Mouse (Mus musculus): ENCODE results near the gene Col13a1. TPM values are rescaled to one million over a fixed set of nuclear protein-coding genes. Genes with fewer than 3 reads are reported as not detected.

Gene Col13a1
- total RNA-seq, 1 experiment from 2014 or later = not detected

- no peak for ATAC-seq (ENCODE audit: extremely low read depth, insufficient number of reproducible peaks, low FRiP score, poor library complexity, severe bottlenecking)
Observed at GRCm38 (mm10) chr10:61976987-61977386, 1.9 kb downstream of the Col13a1 start.

GRCm38 (mm10) chr10:61974581-61974980 is 4.3 kb downstream of the Col13a1 start:
- ATAC-seq (ENCODE audit: extremely low read depth, insufficient number of reproducible peaks, low FRiP score, poor library complexity, severe bottlenecking) = no peak

GRCm38 (mm10) chr10:61972041-61972440 is 6.9 kb downstream of the Col13a1 start:
- ATAC-seq (ENCODE audit: extremely low read depth, insufficient number of reproducible peaks, low FRiP score, poor library complexity, severe bottlenecking) = no peak

GRCm38 (mm10) chr10:61968003-61968553 is 10.8 kb downstream of the Col13a1 start:
- ATAC-seq (ENCODE audit: extremely low read depth, insufficient number of reproducible peaks, low FRiP score, poor library complexity, severe bottlenecking) = no peak

GRCm38 (mm10) chr10:61967207-61967606 is 11.7 kb downstream of the Col13a1 start:
- ATAC-seq (ENCODE audit: extremely low read depth, insufficient number of reproducible peaks, low FRiP score, poor library complexity, severe bottlenecking) = no peak

- ATAC-seq (ENCODE audit: extremely low read depth, insufficient number of reproducible peaks, low FRiP score, poor library complexity, severe bottlenecking) = 0 out of 2 replicates have a peak, but pooled peaks have one; percentile 5
Observed at GRCm38 (mm10) chr10:61965386-61965841, 13.5 kb downstream of the Col13a1 start.

- no peak for ATAC-seq (ENCODE audit: extremely low read depth, insufficient number of reproducible peaks, low FRiP score, poor library complexity, severe bottlenecking)
Observed at GRCm38 (mm10) chr10:61956718-61957117, 22.2 kb downstream of the Col13a1 start.

GRCm38 (mm10) chr10:61953916-61954315 is 25.0 kb downstream of the Col13a1 start:
- ATAC-seq (ENCODE audit: extremely low read depth, insufficient number of reproducible peaks, low FRiP score, poor library complexity, severe bottlenecking) = no peak

GRCm38 (mm10) chr10:61949542-61949941 is 29.4 kb downstream of the Col13a1 start:
- ATAC-seq (ENCODE audit: extremely low read depth, insufficient number of reproducible peaks, low FRiP score, poor library complexity, severe bottlenecking) = no peak

- no peak for ATAC-seq (ENCODE audit: extremely low read depth, insufficient number of reproducible peaks, low FRiP score, poor library complexity, severe bottlenecking)
Observed at GRCm38 (mm10) chr10:61944386-61944785, 34.5 kb downstream of the Col13a1 start.

- no peak for ATAC-seq (ENCODE audit: extremely low read depth, insufficient number of reproducible peaks, low FRiP score, poor library complexity, severe bottlenecking)
Observed at GRCm38 (mm10) chr10:61943480-61943879, 35.4 kb downstream of the Col13a1 start.

GRCm38 (mm10) chr10:61942719-61943118 is 36.2 kb downstream of the Col13a1 start:
- no peak for ATAC-seq (ENCODE audit: extremely low read depth, insufficient number of reproducible peaks, low FRiP score, poor library complexity, severe bottlenecking)

- ATAC-seq (ENCODE audit: extremely low read depth, insufficient number of reproducible peaks, low FRiP score, poor library complexity, severe bottlenecking) = no peak
Observed at GRCm38 (mm10) chr10:61936211-61937121, 42.4 kb downstream of the Col13a1 start.

GRCm38 (mm10) chr10:61931678-61932077 is 47.2 kb downstream of the Col13a1 start:
- ATAC-seq (ENCODE audit: extremely low read depth, insufficient number of reproducible peaks, low FRiP score, poor library complexity, severe bottlenecking) = no peak

GRCm38 (mm10) chr10:61929901-61930300 is 49.0 kb downstream of the Col13a1 start:
- no peak for ATAC-seq (ENCODE audit: extremely low read depth, insufficient number of reproducible peaks, low FRiP score, poor library complexity, severe bottlenecking)

- ATAC-seq (ENCODE audit: extremely low read depth, insufficient number of reproducible peaks, low FRiP score, poor library complexity, severe bottlenecking) = no peak
Observed at GRCm38 (mm10) chr10:61928725-61929651, 49.9 kb downstream of the Col13a1 start.

- no peak for ATAC-seq (ENCODE audit: extremely low read depth, insufficient number of reproducible peaks, low FRiP score, poor library complexity, severe bottlenecking)
Observed at GRCm38 (mm10) chr10:61925691-61926090, 53.2 kb downstream of the Col13a1 start.

GRCm38 (mm10) chr10:61920655-61921365 is 58.1 kb downstream of the Col13a1 start:
- ATAC-seq (ENCODE audit: extremely low read depth, insufficient number of reproducible peaks, low FRiP score, poor library complexity, severe bottlenecking) = no peak
